Mouse (Mus musculus) G1E (cell line): ENCODE measurements around the gene Dnase1l3.

Experiments used
- CTCF ChIP-seq: IDR thresholded peaks from 2 replicates; pipeline ENCODE4 v1.5.1; 2012; ENCODE audit warnings: low read depth, low read length, inconsistent platforms, mixed read lengths
- GATA1 ChIP-seq: IDR thresholded peaks from 2 replicates; pipeline ENCODE4 v1.6.1; 2012; ENCODE audit warnings: borderline replicate concordance, low read length, inconsistent platforms, mixed read lengths

- TF ChIP-seq GATA1 = no peak
- no peak for TF ChIP-seq CTCF
Observed at GRCm38 (mm10) chr14:8015756-8016155, 21.4 kb upstream of the Dnase1l3 start.
